ENCODE assay signal across 22 mouse cellular contexts in genomic region chr9:67163746-67164145, GRCm38 (mm10).
A peak's percentile ranks its signal among the peaks of the same experiment; 100 is the strongest.
DNase-seq lines count a peak whose midpoint lies in the region; ATAC-seq and TF ChIP-seq lines count a peak whose summit lies in the region.
"Had no signal": no experiment of that assay in that cellular context is flagged by ENCODE, and none has a peak within 500 bp of the region (broad histone marks: within the 10 kb centered on the region; RNA-seq: fewer than 3 reads in every experiment).

No protein-coding gene starts in this region.

- H3K9ac ChIP-seq in heart, adult 2 months (ENCODE audit: low read depth, low read length): no peak overlapping the region
- no peak overlapping the region for H3K9ac ChIP-seq in heart, embryonic 13.5 days
- no peak overlapping the region for H3K9ac ChIP-seq in midbrain, embryonic 15.5 days
- H3K9ac ChIP-seq: embryonic facial prominence, embryonic 12.5 days; hindbrain, embryonic 13.5 days; limb, embryonic 15.5 days; neural tube, embryonic 12.5 days had no signal

- intact Hi-C loops in heart, adult 2 months (cut with DNase I): no loop called here
- intact Hi-C loops in heart, postnatal 14 days (cut with DNase I): loop anchor here (2.0 to 5.0 kb wide), 2 partner anchors 49 to 115 kb away; partner anchors contain the start of gene Tpm1

- DNase-seq in heart, adult 11 months: peak; percentile 98
- peak; percentile 65 to 82 for DNase-seq in heart, adult 2 months
- peak; percentile 61 to 86 for DNase-seq in heart, postnatal 14 days
- DNase-seq in cerebellum, postnatal 25 days: no peak
- DNase-seq in MN1 (ENCODE audit: low spot score): no peak
- DNase-seq: adrenal gland, adult 8-10 months; B cell, adult 2 months; cerebellum, adult 18-20 months; cerebellum, postnatal 14 days; kidney, postnatal 25 days; lung, postnatal 4 days; midbrain, embryonic 14.5 days; retina, postnatal 1 day; thymus, postnatal 25 days had no signal

- H3K27me3 ChIP-seq in heart, adult 2 months (ENCODE audit: control insufficient read depth, insufficient read depth, low read length): no peaks in the 10 kb centered on the region
- H3K27me3 ChIP-seq in heart, embryonic 13.5 days (replicated peaks): no peaks in the 10 kb centered on the region
- no peaks in the 10 kb centered on the region for H3K27me3 ChIP-seq in midbrain, embryonic 15.5 days (replicated peaks)
- H3K27me3 ChIP-seq: embryonic facial prominence, embryonic 12.5 days; hindbrain, embryonic 13.5 days; limb, embryonic 15.5 days; neural tube, embryonic 12.5 days had no signal

- TF ChIP-seq CTCF in heart, adult 2 months (IDR thresholded peaks at IDR 0.05): no peak

- peak; percentile 98 for TF ChIP-seq EP300 in heart, adult 2 months (IDR thresholded peaks at IDR 0.05; ENCODE audit: insufficient read depth, low read depth, low read length)

- H3K4me1 ChIP-seq in heart, adult 2 months (ENCODE audit: control insufficient read depth, insufficient read depth, low read length): peaks cover 10% of the 10 kb centered on the region
- H3K4me1 ChIP-seq in heart, embryonic 13.5 days: peaks cover 58% of the 10 kb centered on the region
- no peaks in the 10 kb centered on the region for H3K4me1 ChIP-seq in midbrain, embryonic 15.5 days
- H3K4me1 ChIP-seq: embryonic facial prominence, embryonic 12.5 days; hindbrain, embryonic 13.5 days; limb, embryonic 15.5 days; neural tube, embryonic 12.5 days had no signal

- peak overlapping the region; percentile 84 for H3K27ac ChIP-seq in heart, adult 2 months
- peak overlapping the region; percentile 58 for H3K27ac ChIP-seq in heart, embryonic 13.5 days (replicated peaks)
- H3K27ac ChIP-seq in midbrain, embryonic 15.5 days: no peak overlapping the region
- H3K27ac ChIP-seq: embryonic facial prominence, embryonic 12.5 days; hindbrain, embryonic 13.5 days; limb, embryonic 15.5 days; neural tube, embryonic 12.5 days had no signal

- 25% methylated on average over 6 of the region's 6 CpGs for WGBS in heart, adult 2 months
- WGBS in heart, embryonic 13.5 days: 15% methylated on average over 6 of the region's 6 CpGs
- 83% methylated on average over 6 of the region's 6 CpGs for WGBS in midbrain, embryonic 15.5 days

- ATAC-seq in heart, embryonic 13.5 days (ENCODE audit: extremely low read depth, insufficient number of reproducible peaks, low FRiP score, low TSS enrichment): no peak
- no peak for ATAC-seq in midbrain, embryonic 15.5 days (replicated peaks)
- ATAC-seq: activated CD4-positive, CD25-positive, alpha-beta regulatory T cell, adult 4 months; inflammation-experienced regulatory T-cells, adult 6 months had no signal

- H3K9me3 ChIP-seq in heart, embryonic 13.5 days: no peaks in the 10 kb centered on the region
- H3K9me3 ChIP-seq in midbrain, embryonic 15.5 days: no peaks in the 10 kb centered on the region
- H3K9me3 ChIP-seq: embryonic facial prominence, embryonic 12.5 days; hindbrain, embryonic 13.5 days; limb, embryonic 15.5 days; neural tube, embryonic 12.5 days had no signal

- H3K79me2 ChIP-seq in heart, adult 2 months (replicated peaks; ENCODE audit: control insufficient read depth, insufficient read depth, low read length): no peaks in the 10 kb centered on the region

- no peak overlapping the region for H3K4me2 ChIP-seq in heart, embryonic 13.5 days
- no peak overlapping the region for H3K4me2 ChIP-seq in midbrain, embryonic 15.5 days
- H3K4me2 ChIP-seq: embryonic facial prominence, embryonic 12.5 days; hindbrain, embryonic 13.5 days; limb, embryonic 15.5 days; neural tube, embryonic 12.5 days had no signal

- no peak overlapping the region for H3K4me3 ChIP-seq in heart, adult 2 months
- no peak overlapping the region for H3K4me3 ChIP-seq in heart, embryonic 13.5 days
- H3K4me3 ChIP-seq in midbrain, embryonic 15.5 days: no peak overlapping the region
- H3K4me3 ChIP-seq: embryonic facial prominence, embryonic 12.5 days; hindbrain, embryonic 13.5 days; limb, embryonic 15.5 days; neural tube, embryonic 12.5 days had no signal

- 0 out of 2 replicates have a peak, but pooled peaks have one; percentile 27 for TF ChIP-seq POLR2A in heart, adult 2 months (IDR thresholded peaks at IDR 0.05; ENCODE audit: insufficient read depth, low read depth, low read length)

- H3K36me3 ChIP-seq in heart, adult 2 months (ENCODE audit: control insufficient read depth, insufficient read depth, low read length): no peaks in the 10 kb centered on the region
- H3K36me3 ChIP-seq in heart, embryonic 13.5 days: no peaks in the 10 kb centered on the region
- no peaks in the 10 kb centered on the region for H3K36me3 ChIP-seq in midbrain, embryonic 15.5 days (replicated peaks)
- H3K36me3 ChIP-seq: embryonic facial prominence, embryonic 12.5 days; hindbrain, embryonic 13.5 days; limb, embryonic 15.5 days; neural tube, embryonic 12.5 days had no signal

Comparison
In these comparisons a context has a peak if more than half of its experiments do, and no peak if none do; other contexts are left out.
1. DNase-seq: peak in heart, adult 11 months (single experiment), heart, adult 2 months (2 of 2) and heart, postnatal 14 days (2 of 2); none in cerebellum, postnatal 25 days (0 of 2) and MN1 (single experiment).